Mouse (Mus musculus) hindbrain, embryonic 12.5 days (tissue): Measurements from ENCODE around the gene Epor. TPM values are rescaled to one million over a fixed set of nuclear protein-coding genes. Genes with fewer than 3 reads are reported as not detected.

Experiments used
- ATAC-seq: fragments of 200-750 bp; cut with Nextera tagmentation; 2 replicates; pipeline ENCODE4 v1.8.0; 2017; ENCODE audit warnings: moderate TSS enrichment; ENCODE audit not compliant: low FRiP score
- H3K27ac ChIP-seq: fragments of 300-500 bp; sonication (generic); 2 replicates; pipeline ENCODE4 v1.5.1; 2016; ENCODE audit warnings: mild to moderate bottlenecking
- H3K27me3 ChIP-seq: fragments of 300-500 bp; sonication (generic); 2 replicates; pipeline ENCODE4 v1.6.1; 2016; ENCODE audit warnings: mild to moderate bottlenecking
- H3K36me3 ChIP-seq: fragments of 300-500 bp; sonication (generic); 2 replicates; pipeline ENCODE4 v1.6.1; 2016; ENCODE audit warnings: mild to moderate bottlenecking
- H3K4me1 ChIP-seq: fragments of 300-500 bp; sonication (generic); 2 replicates; pipeline ENCODE4 v1.6.1; 2016
- H3K4me2 ChIP-seq: fragments of 300-500 bp; sonication (generic); replicated peaks from 2 replicates; pipeline ENCODE4 v1.6.1; 2016; ENCODE audit warnings: mild to moderate bottlenecking
- H3K4me3 ChIP-seq: fragments of 300-500 bp; sonication (generic); 2 replicates; pipeline ENCODE4 v1.5.1; 2016; ENCODE audit warnings: mild to moderate bottlenecking
- H3K9ac ChIP-seq: fragments of 300-500 bp; sonication (generic); 2 replicates; pipeline ENCODE4 v1.6.1; 2016; ENCODE audit warnings: mild to moderate bottlenecking, moderate library complexity
- H3K9me3 ChIP-seq: fragments of 300-500 bp; sonication (generic); replicated peaks from 2 replicates; pipeline ENCODE4 v1.6.1; 2016; ENCODE audit warnings: mild to moderate bottlenecking
- WGBS: fragments of 180-500 bp; shearing (Covaris S2); methylation state at CpG from one replicate; pipeline ENCODE4 v1.1.7; 2016; 5-methylcytosine and 5-hydroxymethylcytosine counted together
- polyA plus RNA-seq: library from polyadenylated mRNA; unstranded; fragments of >200 nt; fragmentation: Nextera tagmentation; extraction: Ambion mirVana; gene quantifications from 2 replicates; pipeline ENCODE4 v1.2.1, GENCODE M21; 2016

Epor gene
- polyA plus RNA-seq, 1 experiment from 2014 or later, result 4.3 TPM

DNA sequence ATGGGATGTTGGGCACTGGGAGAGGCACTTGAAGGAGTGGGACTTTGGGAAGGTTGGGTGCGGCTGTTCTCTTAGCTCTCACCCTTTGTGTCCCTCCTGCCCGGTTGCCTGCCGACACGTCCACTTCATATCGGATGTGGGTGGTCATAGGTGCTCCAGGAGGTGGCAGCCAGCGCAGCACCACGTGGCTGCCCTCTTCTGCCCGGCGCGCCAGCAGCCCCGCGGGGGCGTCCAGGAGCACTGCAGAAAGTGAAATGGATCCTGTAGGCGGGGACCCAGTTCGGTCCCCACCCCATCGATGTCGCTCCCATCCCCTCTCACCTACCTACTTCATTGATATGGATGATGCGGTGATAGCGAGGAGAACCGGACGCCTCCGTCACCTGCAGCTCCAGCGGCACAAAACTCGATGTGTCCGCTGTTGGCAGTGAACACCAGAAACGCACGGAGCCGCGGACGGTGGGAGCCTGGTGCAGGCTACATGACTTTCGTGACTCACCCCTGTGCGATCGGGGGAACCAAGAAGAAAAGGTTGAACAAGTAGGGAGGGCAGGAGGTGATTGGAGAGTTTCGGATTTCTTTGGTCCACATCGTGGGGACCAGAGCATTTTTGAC is 1.8 kb downstream of the Epor start:
- Histone ChIP-seq H3K9ac (0 out of 2 replicates have a peak overlapping the region, but pooled peaks have one; percentile 35), H3K27me3 (peaks cover 55% of the 10 kb centered on the region)
- ATAC-seq, result no peak

DNA sequence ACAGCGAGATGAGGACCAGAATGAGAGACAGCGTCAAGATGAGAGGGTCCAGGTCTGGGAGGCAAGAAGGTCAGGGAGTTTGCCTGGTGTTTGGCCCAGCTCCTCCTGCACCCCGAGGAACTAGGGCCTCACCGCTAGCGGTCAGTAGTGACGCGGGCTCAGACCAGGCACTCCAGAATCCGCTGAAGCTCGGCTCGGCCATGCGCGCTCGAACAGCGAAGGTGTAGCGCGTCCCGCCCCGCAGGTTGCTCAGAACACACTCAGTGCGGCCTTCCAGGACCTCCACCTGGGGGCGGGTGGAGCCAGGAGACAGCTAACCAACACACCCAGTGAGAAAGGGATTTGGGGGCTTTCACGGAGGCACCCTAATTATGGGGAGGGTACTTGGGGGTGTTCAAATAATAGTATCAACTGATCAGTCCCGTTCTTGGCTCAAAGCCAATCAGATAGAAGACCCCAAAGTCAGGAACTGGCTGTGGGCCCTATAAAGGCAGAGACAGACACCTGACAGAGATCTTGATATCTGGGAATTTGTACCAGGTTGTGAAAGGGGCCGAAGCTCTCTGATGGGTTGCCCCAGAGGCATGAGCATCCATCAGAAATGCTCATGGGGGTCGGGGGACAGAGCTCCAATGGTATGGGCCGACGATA is 2.6 kb downstream of the Epor start:
- peaks cover 30% of the 10 kb centered on the region for H3K4me1 ChIP-seq
- no peaks in the 10 kb centered on the region for H3K36me3 ChIP-seq
- 0 out of 2 replicates have a peak overlapping the region, but pooled peaks have one; percentile 5 for H3K4me3 ChIP-seq
- 9% methylated on average over 26 of the region's 26 CpGs for WGBS
- no peaks in the 10 kb centered on the region for H3K9me3 ChIP-seq
- ATAC-seq, result no peak
- no peak overlapping the region for H3K27ac ChIP-seq
- H3K9ac ChIP-seq, result no peak overlapping the region
- peaks cover 55% of the 10 kb centered on the region for H3K27me3 ChIP-seq
- 0 out of 2 replicates have a peak overlapping the region, but pooled peaks have one; percentile 59 for H3K4me2 ChIP-seq

More for the DNA sequence above, 1.8 kb downstream of the Epor start:
- peak overlapping the region; percentile 59 for H3K4me2 ChIP-seq
- 2% methylated on average over 35 of the region's 35 CpGs for WGBS
- peak overlapping the region; percentile 37 for H3K4me3 ChIP-seq
- H3K27ac ChIP-seq, result no peak overlapping the region
- H3K9me3 ChIP-seq, result no peaks in the 10 kb centered on the region
- no peaks in the 10 kb centered on the region for H3K36me3 ChIP-seq
- H3K4me1 ChIP-seq, result peaks cover 27% of the 10 kb centered on the region

DNA sequence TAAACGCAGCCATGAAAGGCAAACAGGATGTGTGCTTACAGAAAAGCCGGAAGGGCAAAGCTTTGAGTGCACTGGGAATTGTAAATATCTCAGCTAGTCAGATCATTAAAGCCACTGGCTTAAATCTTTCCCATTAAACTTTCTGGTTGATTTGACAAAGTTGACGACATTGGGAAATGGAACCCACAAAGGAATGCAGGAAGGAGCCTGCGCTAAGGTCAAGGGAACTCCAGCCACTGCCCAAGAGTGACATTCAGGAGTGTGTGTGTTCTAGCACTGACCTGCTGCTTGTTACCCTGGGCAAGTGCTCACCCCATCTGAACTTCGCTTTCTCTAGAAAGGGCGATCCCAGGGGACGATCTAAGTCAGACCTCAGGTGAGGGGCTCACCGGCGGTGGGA is 3.2 kb downstream of the Epor start:
- Histone ChIP-seq H3K27me3 (peaks cover 55% of the 10 kb centered on the region), H3K27ac (no peak overlapping the region), H3K4me3 (no peak overlapping the region), H3K9ac (no peak overlapping the region), H3K4me2 (no peak overlapping the region), H3K36me3 (no peaks in the 10 kb centered on the region), H3K9me3 (no peaks in the 10 kb centered on the region), H3K4me1 (peaks cover 30% of the 10 kb centered on the region)
- ATAC-seq, result no peak
- 52% methylated on average over 9 of the region's 9 CpGs for WGBS

DNA sequence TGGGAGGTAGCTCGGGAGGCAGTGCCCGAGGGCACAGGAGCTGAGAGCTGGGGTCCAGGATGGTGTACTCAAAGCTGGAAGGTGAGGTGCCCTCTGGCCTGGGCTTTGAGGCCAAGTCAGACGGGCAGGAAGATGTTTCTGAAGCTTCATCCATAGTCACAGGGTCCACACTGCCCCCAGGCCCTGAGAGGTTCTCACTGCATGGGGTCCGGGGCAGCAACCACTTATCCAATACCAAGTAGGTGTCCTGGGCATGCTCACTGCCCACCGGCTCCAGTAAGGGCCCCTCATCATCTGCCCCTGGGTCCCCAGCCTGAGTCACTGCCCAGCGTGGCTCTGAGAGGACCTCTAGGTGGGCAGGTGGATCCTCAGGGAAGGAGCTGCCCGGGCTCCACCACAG is 4.1 kb downstream of the Epor start:
- WGBS, result 95% methylated on average over 7 of the region's 7 CpGs
- Histone ChIP-seq H3K9ac (no peak overlapping the region), H3K27ac (no peak overlapping the region), H3K4me3 (no peak overlapping the region), H3K36me3 (no peaks in the 10 kb centered on the region), H3K9me3 (no peaks in the 10 kb centered on the region), H3K4me1 (peaks cover 33% of the 10 kb centered on the region), H3K27me3 (peaks cover 54% of the 10 kb centered on the region), H3K4me2 (no peak overlapping the region)
- no peak for ATAC-seq

DNA sequence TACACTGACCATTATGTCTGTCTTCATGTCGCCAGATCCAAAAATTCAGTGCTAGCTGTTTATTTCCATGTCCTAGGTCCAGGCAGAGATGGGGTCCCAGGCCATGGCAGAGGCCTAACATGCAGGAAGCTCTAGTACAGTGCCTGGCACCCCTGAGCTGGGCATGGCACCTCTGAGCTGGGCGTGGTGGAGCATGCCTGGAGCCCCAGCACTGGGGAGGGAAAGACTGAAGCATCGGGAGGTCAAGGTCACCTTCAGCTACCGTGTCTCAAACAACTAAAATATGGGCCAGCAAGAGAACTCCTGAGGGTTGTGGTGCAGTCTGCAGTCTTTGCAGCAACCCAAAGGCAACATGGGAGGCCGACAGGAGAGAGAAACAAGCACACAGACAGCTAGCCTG is 4.9 kb downstream of the Epor start:
- no peak for ATAC-seq
- Histone ChIP-seq H3K4me3 (no peak overlapping the region), H3K9me3 (no peaks in the 10 kb centered on the region), H3K36me3 (no peaks in the 10 kb centered on the region), H3K27me3 (peaks cover 46% of the 10 kb centered on the region), H3K4me1 (peaks cover 35% of the 10 kb centered on the region), H3K27ac (no peak overlapping the region), H3K4me2 (no peak overlapping the region), H3K9ac (no peak overlapping the region)
- 80% methylated on average over 5 of the region's 5 CpGs for WGBS

DNA sequence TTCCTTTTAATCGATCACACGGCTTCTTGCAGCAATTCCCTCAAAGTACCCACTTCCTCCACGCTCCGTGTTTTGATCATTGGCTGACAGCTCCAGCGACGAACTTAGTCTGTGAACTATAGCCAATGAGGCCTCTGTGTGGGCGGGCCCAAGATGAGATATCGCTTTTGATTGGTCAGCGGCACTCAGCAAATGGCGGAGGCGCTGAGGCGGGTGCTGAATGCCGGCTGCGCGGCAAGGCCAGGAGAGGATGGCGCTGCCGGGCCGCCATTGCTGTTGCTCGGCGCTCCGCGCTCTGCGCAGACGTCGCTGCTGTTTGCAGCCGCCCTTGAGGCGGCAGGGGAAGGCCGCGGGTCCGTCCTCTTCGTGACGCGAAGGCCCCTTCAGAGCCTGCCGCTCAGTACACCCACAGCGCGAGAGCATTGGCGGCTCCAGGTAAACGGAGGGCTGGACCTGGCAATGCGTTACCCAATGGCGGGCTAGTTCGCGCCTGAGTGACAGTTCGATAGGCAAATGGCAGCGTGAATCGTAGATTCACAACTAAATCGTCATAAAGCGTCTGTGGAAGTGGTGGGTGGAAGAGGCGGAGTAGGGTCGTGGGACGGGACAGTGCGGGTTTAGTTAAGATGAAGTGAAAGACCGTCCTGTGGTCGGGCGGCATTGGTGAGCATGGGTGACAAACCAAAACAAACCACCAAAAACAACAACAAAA is 7.6 kb downstream of the Epor start, which contains the start of gene Swsap1:
TSS of gene Swsap1 (plus strand) at position 186 of the 712 bp plus-strand sequence.
- Histone ChIP-seq H3K36me3 (no peaks in the 10 kb centered on the region), H3K4me1 (peaks cover 16% of the 10 kb centered on the region), H3K4me2 (peak within 1 kb of the TSS; percentile 60), H3K4me3 (peak within 1 kb of the TSS; percentile 65), H3K9ac (peak within 1 kb of the TSS; percentile 80), H3K27me3 (peaks cover 20% of the 10 kb centered on the region), H3K9me3 (0 out of 2 replicates have a peak, but pooled peaks cover 3% of the 10 kb centered on the region), H3K27ac (peak within 1 kb of the TSS; percentile 92)
- WGBS, result under 1% methylated on average over 54 of the region's 54 CpGs
- peak; percentile 98 for ATAC-seq

DNA sequence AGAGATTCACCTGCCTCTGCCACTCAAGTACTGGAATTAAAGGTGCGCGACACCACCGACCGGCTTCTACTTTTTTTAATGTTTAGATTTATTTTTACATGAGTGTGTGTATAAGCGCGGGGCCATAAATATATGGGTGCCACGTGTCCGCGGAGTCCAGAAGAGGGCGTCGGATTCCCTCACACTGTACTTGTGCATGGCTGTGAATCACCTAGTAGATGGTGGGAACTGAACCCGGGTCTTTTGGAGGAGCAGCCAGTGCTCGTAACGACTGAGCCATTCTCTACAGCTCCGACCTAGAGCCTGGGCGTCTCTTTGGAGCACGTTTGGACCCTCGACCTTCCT is 8.1 kb downstream of the Epor start:
- peak overlapping the region; percentile 65 for H3K4me3 ChIP-seq
- H3K4me1 ChIP-seq, result peaks cover 16% of the 10 kb centered on the region
- H3K36me3 ChIP-seq, result no peaks in the 10 kb centered on the region
- H3K27ac ChIP-seq, result peak overlapping the region; percentile 92
- 0 out of 2 replicates have a peak, but pooled peaks cover 3% of the 10 kb centered on the region for H3K9me3 ChIP-seq
- H3K9ac ChIP-seq, result peak overlapping the region; percentile 80
- peak overlapping the region; percentile 59 for H3K4me2 ChIP-seq
- peaks cover 17% of the 10 kb centered on the region for H3K27me3 ChIP-seq
- ATAC-seq, result peak; percentile 72
- WGBS, result 3% methylated on average over 18 of the region's 18 CpGs

DNA sequence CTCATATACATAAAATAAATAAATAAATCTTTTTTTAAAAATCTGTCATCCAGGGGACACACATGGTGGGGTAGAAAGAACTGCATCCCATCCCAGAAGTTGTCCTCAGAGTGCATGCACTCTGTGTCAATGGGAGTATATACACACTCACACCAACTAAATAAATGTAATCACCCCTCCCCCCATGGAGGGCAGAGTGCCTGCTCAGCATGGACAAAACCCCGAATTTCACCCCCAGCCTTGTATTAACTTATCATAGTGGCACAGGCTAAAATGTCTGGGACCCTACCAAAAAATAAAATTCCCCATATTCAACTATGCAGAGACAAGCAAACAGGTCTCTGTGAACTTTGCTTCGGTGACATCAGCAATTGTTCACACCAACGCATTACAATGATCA is 8.7 kb downstream of the Epor start:
- H3K27ac ChIP-seq, result no peak overlapping the region
- H3K4me1 ChIP-seq, result peaks cover 16% of the 10 kb centered on the region
- H3K4me2 ChIP-seq, result peak overlapping the region; percentile 59; the same call in 1 of the 2 replicates
- no peak for ATAC-seq
- H3K9me3 ChIP-seq, result 0 out of 2 replicates have a peak, but pooled peaks cover 3% of the 10 kb centered on the region
- H3K4me3 ChIP-seq, result no peak overlapping the region
- 83% methylated on average over 3 of the region's 3 CpGs for WGBS
- H3K27me3 ChIP-seq, result peaks cover 13% of the 10 kb centered on the region
- no peak overlapping the region for H3K9ac ChIP-seq
- no peaks in the 10 kb centered on the region for H3K36me3 ChIP-seq

DNA sequence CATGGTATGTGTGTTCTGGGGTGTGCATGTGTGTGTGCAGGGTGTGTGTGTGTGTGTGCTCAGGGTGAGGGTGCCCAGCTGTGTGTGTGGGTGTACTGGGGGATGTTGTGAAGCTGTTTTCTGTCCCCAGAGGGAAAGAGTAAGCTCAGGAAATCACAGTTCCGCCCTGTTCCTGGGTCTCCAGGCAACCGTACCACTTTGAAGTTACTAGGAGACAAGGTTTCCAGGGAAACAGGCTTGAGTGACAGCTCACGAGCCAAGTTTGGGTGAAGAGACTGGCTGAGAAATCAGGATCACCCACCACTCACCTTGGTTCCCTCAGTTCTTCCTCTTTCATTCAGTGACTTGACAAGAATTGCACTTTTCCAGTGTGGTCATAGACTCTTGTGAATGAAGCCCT is 9.7 kb downstream of the Epor start:
- ATAC-seq, result no peak
- no peak overlapping the region for H3K27ac ChIP-seq

DNA sequence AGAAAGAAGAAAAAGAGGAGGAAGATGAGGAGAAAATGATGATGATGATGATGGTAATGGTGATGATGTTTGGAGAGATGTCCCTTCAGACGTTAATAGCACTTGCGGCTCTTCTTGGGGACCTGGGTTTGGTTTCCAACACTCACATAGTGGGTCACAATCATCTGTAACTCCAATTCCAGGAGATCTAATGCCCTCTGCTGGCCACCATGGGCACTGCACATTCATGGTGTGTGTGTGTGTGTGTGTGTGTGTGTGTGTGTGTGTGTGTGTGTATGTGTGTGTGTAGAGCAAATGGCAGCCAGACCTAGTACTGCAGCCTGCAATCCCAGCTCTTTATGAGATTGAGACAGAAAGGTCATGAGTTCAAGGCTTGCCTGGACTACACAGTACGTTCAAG is 11.3 kb downstream of the Epor start:
- Histone ChIP-seq H3K4me3 (no peak overlapping the region), H3K4me2 (no peak overlapping the region), H3K36me3 (peaks cover 5% of the 10 kb centered on the region; the same call in 1 of the 2 replicates), H3K9ac (no peak overlapping the region), H3K27ac (no peak overlapping the region), H3K27me3 (peaks cover 20% of the 10 kb centered on the region), H3K4me1 (peaks cover 24% of the 10 kb centered on the region), H3K9me3 (0 out of 2 replicates have a peak, but pooled peaks cover 3% of the 10 kb centered on the region)
- 88% methylated on average over 3 of the region's 3 CpGs for WGBS
- ATAC-seq, result no peak

More for the DNA sequence above, 9.7 kb downstream of the Epor start:
- Histone ChIP-seq H3K9me3 (0 out of 2 replicates have a peak, but pooled peaks cover 3% of the 10 kb centered on the region), H3K27me3 (0 out of 2 replicates have a peak, but pooled peaks cover 5% of the 10 kb centered on the region), H3K4me3 (no peak overlapping the region), H3K4me2 (no peak overlapping the region), H3K36me3 (no peaks in the 10 kb centered on the region), H3K9ac (no peak overlapping the region), H3K4me1 (peaks cover 16% of the 10 kb centered on the region)
- 19% methylated on average over 3 of the region's 3 CpGs for WGBS

DNA sequence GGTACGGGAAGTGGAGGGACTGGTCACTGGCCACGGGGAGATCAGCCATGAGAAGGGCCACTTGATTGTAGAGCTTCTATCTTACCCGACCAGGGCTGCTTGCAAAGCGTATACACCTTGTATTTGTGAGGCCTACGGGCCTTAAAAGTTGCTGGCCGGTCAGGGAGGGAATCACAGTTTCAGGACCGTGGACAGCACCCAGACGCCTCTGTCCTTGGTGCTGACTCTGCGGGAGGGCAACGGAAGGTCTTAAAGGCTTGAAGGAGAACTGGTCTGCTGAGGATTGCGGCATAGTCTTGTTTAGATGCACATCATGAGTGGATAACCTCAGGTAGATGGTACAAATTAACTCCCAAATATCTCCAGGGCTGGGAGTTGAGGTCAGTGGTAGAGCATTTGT is 13.0 kb downstream of the Epor start:
- no peak overlapping the region for H3K9ac ChIP-seq
- WGBS, result 25% methylated on average over 11 of the region's 11 CpGs

DNA sequence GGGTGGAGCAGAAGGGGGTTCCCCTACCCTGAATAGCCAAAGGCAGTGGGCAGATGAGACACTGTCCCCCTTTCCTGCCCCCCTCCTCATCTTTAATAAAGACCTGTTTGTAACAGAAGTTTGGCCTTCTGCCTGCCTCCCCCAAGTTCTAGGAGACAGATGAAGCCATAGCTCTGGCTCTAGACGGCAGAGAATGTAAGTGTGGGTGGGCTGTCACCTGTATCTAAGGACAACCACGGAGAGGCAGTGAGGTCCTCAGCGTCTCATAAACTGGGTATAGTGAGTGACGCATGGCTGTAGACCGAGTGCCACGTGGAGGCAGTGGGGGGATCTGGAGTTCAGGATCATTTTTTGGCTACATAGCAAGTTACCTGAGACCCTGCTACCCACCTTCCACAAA is 14.5 kb downstream of the Epor start:
- Histone ChIP-seq H3K4me1 (peaks cover 21% of the 10 kb centered on the region), H3K9me3 (0 out of 2 replicates have a peak, but pooled peaks cover 3% of the 10 kb centered on the region), H3K36me3 (peaks cover 8% of the 10 kb centered on the region; the same call in 1 of the 2 replicates), H3K4me2 (no peak overlapping the region), H3K27ac (no peak overlapping the region), H3K4me3 (no peak overlapping the region), H3K9ac (no peak overlapping the region), H3K27me3 (peaks cover 28% of the 10 kb centered on the region)
- 67% methylated on average over 6 of the region's 6 CpGs for whole genome bisulfite sequencing
- no peak for ATAC-seq

More for the DNA sequence above, 13.0 kb downstream of the Epor start:
- no peak overlapping the region for H3K4me2 ChIP-seq
- peaks cover 28% of the 10 kb centered on the region for H3K27me3 ChIP-seq
- H3K4me3 ChIP-seq, result no peak overlapping the region
- peaks cover 5% of the 10 kb centered on the region; the same call in 1 of the 2 replicates for H3K36me3 ChIP-seq
- peaks cover 20% of the 10 kb centered on the region for H3K4me1 ChIP-seq
- 0 out of 2 replicates have a peak, but pooled peaks cover 3% of the 10 kb centered on the region for H3K9me3 ChIP-seq
- ATAC-seq, result no peak
- no peak overlapping the region for H3K27ac ChIP-seq
